Mouse (Mus musculus): ENCODE data around the gene Acsl6. TPM values are rescaled to one million over a fixed set of nuclear protein-coding genes. Genes with fewer than 3 reads are reported as not detected.
A peak's percentile ranks its signal among the peaks of the same experiment; 100 is the strongest.

Gene Acsl6
- 1.3 and 1.5 TPM in 2 replicates for polyA plus RNA-seq (2014; fragmentation: Nextera tagmentation; extraction: Ambion mirVana)

GRCm38 (mm10) chr11:54303728-54304470 is at the start of gene Acsl6:
Gene Acsl6 (plus strand): TSS chr11:54303798.
- under 1% methylated on average over 57 of the region's 59 CpGs for WGBS (ENCODE audit: insufficient replicate concordance)
- ATAC-seq (replicated peaks; ENCODE audit: insufficient number of reproducible peaks, low FRiP score, low TSS enrichment), result no peak

DNA sequence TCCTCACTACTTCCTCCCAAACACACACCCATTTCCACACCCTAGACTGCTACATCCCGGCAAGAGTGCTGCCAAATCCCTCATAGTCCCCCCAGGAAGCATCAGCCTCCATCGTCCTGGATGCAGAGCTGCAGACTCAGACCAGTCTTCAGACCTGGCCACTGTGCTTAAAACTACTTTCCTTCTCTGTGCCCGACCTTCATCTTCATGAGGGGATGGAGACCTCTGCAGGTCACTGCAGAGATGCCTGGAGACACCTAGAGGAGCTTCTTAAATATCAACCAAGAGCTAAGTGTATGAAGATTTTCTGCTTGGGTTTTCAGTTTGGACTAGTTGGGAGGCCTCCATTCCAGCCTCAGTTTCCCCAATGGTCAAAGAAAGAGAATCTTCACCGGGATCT is 49.5 kb upstream of the Acsl6 start:
- no peaks in the 10 kb centered on the region for H3K9me3 ChIP-seq (replicated peaks; ENCODE audit: control insufficient read depth, low read length)
- WGBS (ENCODE audit: insufficient replicate concordance), result 31% methylated on average over 4 of the region's 4 CpGs
- H3K9ac ChIP-seq (ENCODE audit: low read depth, low read length), result no peak overlapping the region
- no peaks in the 10 kb centered on the region; the same call in none of the 2 replicates for H3K4me1 ChIP-seq (ENCODE audit: control insufficient read depth, insufficient read depth, low read length)
- H3K4me3 ChIP-seq (ENCODE audit: low read depth, low read length), result no peak overlapping the region
- H3K27ac ChIP-seq (ENCODE audit: low read depth, low read length), result no peak overlapping the region
- no peak for ATAC-seq (replicated peaks; ENCODE audit: insufficient number of reproducible peaks, low FRiP score, low TSS enrichment)
- H3K4me2 ChIP-seq, result no peak overlapping the region
- no peaks in the 10 kb centered on the region for H3K36me3 ChIP-seq (ENCODE audit: control insufficient read depth, insufficient read depth, low read length)
- H3K27me3 ChIP-seq (ENCODE audit: control insufficient read depth, insufficient read depth, low read length), result peaks cover 4% of the 10 kb centered on the region; the same call in 1 of the 2 replicates

More at GRCm38 (mm10) chr11:54303728-54304470, at the start of gene Acsl6:
- Histone ChIP-seq H3K4me3 (ENCODE audit: low read depth, low read length) (peak within 1 kb of the TSS; percentile 64), H3K9ac (ENCODE audit: low read depth, low read length) (no peak within 1 kb of the TSS), H3K9me3 (replicated peaks; ENCODE audit: control insufficient read depth, low read length) (0 out of 2 replicates have a peak, but pooled peaks cover 2% of the 10 kb centered on the region), H3K36me3 (ENCODE audit: control insufficient read depth, insufficient read depth, low read length) (no peaks in the 10 kb centered on the region), H3K27me3 (ENCODE audit: control insufficient read depth, insufficient read depth, low read length) (peaks cover 26% of the 10 kb centered on the region), H3K4me2 (peak within 1 kb of the TSS; percentile 95), H3K4me1 (ENCODE audit: control insufficient read depth, insufficient read depth, low read length) (peaks cover 8% of the 10 kb centered on the region; the same call in 1 of the 2 replicates), H3K27ac (ENCODE audit: low read depth, low read length) (no peak within 1 kb of the TSS)

DNA sequence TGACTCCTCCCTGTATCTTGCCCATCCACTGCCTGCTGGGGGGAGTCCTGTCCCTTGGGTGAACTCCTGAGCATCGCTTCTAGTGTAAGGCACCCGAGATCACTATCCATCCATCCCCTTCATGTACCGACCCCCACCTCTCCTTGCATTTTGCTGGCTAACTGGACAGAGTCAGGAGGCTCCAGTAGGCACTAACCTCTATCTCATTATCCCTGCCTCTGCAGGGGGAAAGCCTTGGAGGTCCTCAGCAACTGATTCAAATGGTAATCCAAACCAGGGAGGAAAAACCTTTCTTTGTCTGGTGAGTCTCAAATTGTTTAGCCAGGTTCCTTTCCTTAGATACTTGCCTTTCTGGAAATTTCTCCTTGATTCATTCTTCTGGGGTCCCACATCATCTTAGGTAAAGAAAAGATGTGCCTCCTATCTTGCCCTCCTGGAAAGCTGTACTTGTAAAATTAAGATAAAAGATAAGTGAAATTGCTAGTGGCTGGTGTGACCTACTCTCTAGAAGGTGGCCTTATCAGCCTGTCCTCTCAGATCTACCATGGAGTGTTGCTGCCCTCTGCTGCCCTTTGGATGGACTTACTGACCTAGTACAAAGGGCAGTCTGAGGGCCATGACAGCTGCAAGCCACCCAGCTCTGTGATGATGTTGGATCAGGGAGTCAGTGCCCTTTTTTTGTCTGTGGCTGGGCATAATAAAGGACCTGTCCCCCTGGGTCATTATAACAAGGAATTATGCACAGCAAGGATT is 46.8 kb upstream of the Acsl6 start:
- Histone ChIP-seq H3K27me3 (ENCODE audit: control insufficient read depth, insufficient read depth, low read length) (peaks cover 4% of the 10 kb centered on the region; the same call in 1 of the 2 replicates), H3K4me1 (ENCODE audit: control insufficient read depth, insufficient read depth, low read length) (no peaks in the 10 kb centered on the region; the same call in 1 of the 2 replicates), H3K27ac (ENCODE audit: low read depth, low read length) (no peak overlapping the region), H3K36me3 (ENCODE audit: control insufficient read depth, insufficient read depth, low read length) (no peaks in the 10 kb centered on the region), H3K4me3 (ENCODE audit: low read depth, low read length) (no peak overlapping the region), H3K4me2 (no peak overlapping the region), H3K9ac (ENCODE audit: low read depth, low read length) (no peak overlapping the region), H3K9me3 (replicated peaks; ENCODE audit: control insufficient read depth, low read length) (no peaks in the 10 kb centered on the region)
- no peak for ATAC-seq (replicated peaks; ENCODE audit: insufficient number of reproducible peaks, low FRiP score, low TSS enrichment)
- 63% methylated on average over 3 of the region's 3 CpGs for WGBS (ENCODE audit: insufficient replicate concordance)

DNA sequence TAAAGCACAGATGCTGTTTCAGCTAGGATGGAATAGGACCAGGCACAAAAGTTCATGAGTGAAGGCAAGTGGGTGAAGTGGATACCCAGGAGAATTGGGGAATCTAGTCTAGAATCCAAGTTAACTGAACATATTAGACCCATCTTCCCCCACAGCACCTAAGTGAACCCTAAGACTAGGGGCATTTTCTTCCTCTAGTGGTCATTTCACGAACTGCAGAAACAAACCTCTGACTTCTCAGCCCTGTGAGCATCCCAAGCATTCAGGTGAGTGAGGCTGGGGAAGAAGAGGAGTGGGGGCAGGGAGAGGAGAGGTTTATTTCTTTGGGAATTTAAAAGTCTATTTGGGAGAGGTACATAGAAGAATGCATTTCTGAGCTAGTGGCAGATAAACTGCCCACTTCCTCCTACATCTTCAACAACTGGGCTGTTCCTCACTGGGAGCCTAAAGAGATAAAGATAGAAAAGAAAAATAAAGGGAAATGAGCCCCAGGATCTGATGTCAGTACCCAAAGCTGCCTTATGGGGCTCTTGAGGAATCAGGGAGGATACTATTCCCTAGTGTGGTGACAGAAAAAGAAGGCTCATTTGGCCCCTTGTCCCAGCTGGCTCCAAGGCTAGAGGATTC is 40.1 kb upstream of the Acsl6 start:
- Histone ChIP-seq H3K4me3 (ENCODE audit: low read depth, low read length) (no peak overlapping the region), H3K27ac (ENCODE audit: low read depth, low read length) (no peak overlapping the region), H3K9ac (ENCODE audit: low read depth, low read length) (no peak overlapping the region), H3K4me2 (no peak overlapping the region), H3K36me3 (ENCODE audit: control insufficient read depth, insufficient read depth, low read length) (no peaks in the 10 kb centered on the region), H3K9me3 (replicated peaks; ENCODE audit: control insufficient read depth, low read length) (no peaks in the 10 kb centered on the region), H3K4me1 (ENCODE audit: control insufficient read depth, insufficient read depth, low read length) (no peaks in the 10 kb centered on the region), H3K27me3 (ENCODE audit: control insufficient read depth, insufficient read depth, low read length) (no peaks in the 10 kb centered on the region)
- 23% methylated on average over 1 of the region's 1 CpGs for WGBS (ENCODE audit: insufficient replicate concordance)
- no peak for ATAC-seq (replicated peaks; ENCODE audit: insufficient number of reproducible peaks, low FRiP score, low TSS enrichment)

DNA sequence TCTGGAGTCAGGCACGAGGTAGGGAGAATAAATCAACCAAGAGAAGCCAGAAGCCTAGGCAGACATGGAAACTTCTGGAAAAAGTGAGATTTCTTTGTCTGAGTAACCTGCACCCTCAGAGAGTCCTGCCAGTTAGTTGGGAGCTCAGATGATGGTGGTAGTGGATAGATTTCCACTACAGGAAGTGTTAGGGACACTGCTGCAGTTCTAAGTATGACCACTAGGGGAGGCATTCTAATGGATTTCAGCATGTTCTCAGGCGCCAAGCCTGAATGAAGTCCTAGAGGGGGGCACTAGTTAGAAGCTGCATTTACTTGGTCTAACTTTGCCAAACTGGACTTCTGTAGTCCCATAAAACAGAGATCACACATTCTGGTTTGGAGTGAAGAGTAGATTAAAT is 39.1 kb upstream of the Acsl6 start:
- no peaks in the 10 kb centered on the region for H3K36me3 ChIP-seq (ENCODE audit: control insufficient read depth, insufficient read depth, low read length)
- no peak overlapping the region for H3K27ac ChIP-seq (ENCODE audit: low read depth, low read length)
- WGBS (ENCODE audit: insufficient replicate concordance), result 55% methylated on average over 2 of the region's 2 CpGs
- H3K9ac ChIP-seq (ENCODE audit: low read depth, low read length), result no peak overlapping the region
- H3K4me2 ChIP-seq, result no peak overlapping the region
- H3K4me3 ChIP-seq (ENCODE audit: low read depth, low read length), result no peak overlapping the region
- H3K9me3 ChIP-seq (replicated peaks; ENCODE audit: control insufficient read depth, low read length), result no peaks in the 10 kb centered on the region
- no peak for ATAC-seq (replicated peaks; ENCODE audit: insufficient number of reproducible peaks, low FRiP score, low TSS enrichment)
- no peaks in the 10 kb centered on the region for H3K4me1 ChIP-seq (ENCODE audit: control insufficient read depth, insufficient read depth, low read length)
- no peaks in the 10 kb centered on the region for H3K27me3 ChIP-seq (ENCODE audit: control insufficient read depth, insufficient read depth, low read length)

DNA sequence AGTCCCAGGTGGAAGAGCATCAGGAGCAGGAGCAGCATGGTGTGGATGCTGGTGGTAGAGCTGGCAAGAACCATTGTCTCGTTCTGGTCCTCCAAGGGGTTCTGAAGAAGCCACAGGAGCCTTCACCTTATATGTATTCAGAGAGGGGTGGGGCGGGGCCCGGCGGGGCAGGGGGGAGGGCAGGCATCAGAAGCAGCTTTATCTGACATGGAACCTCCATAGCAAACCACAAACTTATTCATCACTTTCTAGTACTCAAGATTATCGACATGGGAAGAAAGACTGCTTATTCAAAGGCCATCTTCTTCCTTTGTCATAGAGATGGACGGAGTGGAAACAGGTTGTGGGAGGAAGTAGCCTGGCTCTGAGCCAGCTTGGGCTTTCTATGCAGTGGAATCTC is 36.4 kb upstream of the Acsl6 start, which contains the start of gene Il3:
Gene Il3 (minus strand): TSS at position 101 of the 400 bp plus-strand sequence.
- H3K27ac ChIP-seq (ENCODE audit: low read depth, low read length), result no peak within 1 kb of the TSS; the same call in 1 of the 2 replicates
- H3K9ac ChIP-seq (ENCODE audit: low read depth, low read length), result no peak within 1 kb of the TSS
- no peak for ATAC-seq (replicated peaks; ENCODE audit: insufficient number of reproducible peaks, low FRiP score, low TSS enrichment)
- no peaks in the 10 kb centered on the region for H3K4me1 ChIP-seq (ENCODE audit: control insufficient read depth, insufficient read depth, low read length)
- no peaks in the 10 kb centered on the region for H3K36me3 ChIP-seq (ENCODE audit: control insufficient read depth, insufficient read depth, low read length)
- H3K9me3 ChIP-seq (replicated peaks; ENCODE audit: control insufficient read depth, low read length), result no peaks in the 10 kb centered on the region
- no peak within 1 kb of the TSS for H3K4me2 ChIP-seq
- WGBS (ENCODE audit: insufficient replicate concordance), result 77% methylated on average over 6 of the region's 6 CpGs
- no peak within 1 kb of the TSS for H3K4me3 ChIP-seq (ENCODE audit: low read depth, low read length)
- no peaks in the 10 kb centered on the region for H3K27me3 ChIP-seq (ENCODE audit: control insufficient read depth, insufficient read depth, low read length)

DNA sequence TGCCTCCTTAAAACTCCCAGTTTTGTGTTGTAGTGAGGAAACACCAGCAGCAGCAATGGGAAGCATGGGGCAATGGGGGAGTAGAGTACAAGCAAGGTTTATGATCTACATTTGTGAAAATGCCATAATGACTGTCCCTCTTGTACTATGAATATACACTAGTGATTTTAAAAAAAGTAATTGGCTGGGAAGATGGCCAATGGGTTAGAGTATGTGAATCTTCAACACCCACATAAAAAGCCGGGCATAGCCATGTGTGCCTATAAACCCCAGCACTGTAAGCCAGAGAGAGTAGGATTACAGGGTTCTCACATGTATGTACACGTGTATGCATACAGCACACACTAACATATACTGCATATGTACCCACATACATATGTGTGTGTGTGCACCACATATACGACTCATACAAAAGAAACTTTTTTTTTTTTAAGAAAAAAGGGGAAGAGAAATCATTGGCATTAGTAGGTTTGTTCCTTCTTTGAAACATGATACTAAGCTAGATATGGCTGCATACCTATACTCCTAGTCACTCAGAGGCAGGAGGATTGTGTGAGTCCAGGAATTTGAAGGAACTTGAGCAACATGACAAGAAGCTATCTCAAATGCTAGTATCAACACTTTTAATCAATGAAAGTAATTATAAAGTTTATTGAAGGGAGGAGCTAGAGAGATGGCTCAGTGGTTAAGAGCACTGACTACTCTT is 34.3 kb upstream of the Acsl6 start:
- no peaks in the 10 kb centered on the region for H3K4me1 ChIP-seq (ENCODE audit: control insufficient read depth, insufficient read depth, low read length)
- H3K4me3 ChIP-seq (ENCODE audit: low read depth, low read length), result no peak overlapping the region
- H3K27ac ChIP-seq (ENCODE audit: low read depth, low read length), result no peak overlapping the region
- no peaks in the 10 kb centered on the region for H3K27me3 ChIP-seq (ENCODE audit: control insufficient read depth, insufficient read depth, low read length)
- no peak overlapping the region for H3K4me2 ChIP-seq
- no peak for ATAC-seq (replicated peaks; ENCODE audit: insufficient number of reproducible peaks, low FRiP score, low TSS enrichment)
- H3K9ac ChIP-seq (ENCODE audit: low read depth, low read length), result no peak overlapping the region
- 74% methylated on average over 3 of the region's 3 CpGs for WGBS (ENCODE audit: insufficient replicate concordance)
- H3K36me3 ChIP-seq (ENCODE audit: control insufficient read depth, insufficient read depth, low read length), result no peaks in the 10 kb centered on the region
- H3K9me3 ChIP-seq (replicated peaks; ENCODE audit: control insufficient read depth, low read length), result no peaks in the 10 kb centered on the region

GRCm38 (mm10) chr11:54271437-54271949 is 32.1 kb upstream of the Acsl6 start:
- H3K27me3 ChIP-seq (ENCODE audit: control insufficient read depth, insufficient read depth, low read length), result no peaks in the 10 kb centered on the region
- H3K27ac ChIP-seq (ENCODE audit: low read depth, low read length), result no peak overlapping the region
- no peaks in the 10 kb centered on the region for H3K36me3 ChIP-seq (ENCODE audit: control insufficient read depth, insufficient read depth, low read length)
- no peak overlapping the region for H3K4me2 ChIP-seq
- no peak overlapping the region for H3K9ac ChIP-seq (ENCODE audit: low read depth, low read length)
- H3K4me1 ChIP-seq (ENCODE audit: control insufficient read depth, insufficient read depth, low read length), result no peaks in the 10 kb centered on the region
- no peak overlapping the region for H3K4me3 ChIP-seq (ENCODE audit: low read depth, low read length)
- H3K9me3 ChIP-seq (replicated peaks; ENCODE audit: control insufficient read depth, low read length), result no peaks in the 10 kb centered on the region
- 58% methylated on average over 5 of the region's 5 CpGs for WGBS (ENCODE audit: insufficient replicate concordance)
- ATAC-seq (replicated peaks; ENCODE audit: insufficient number of reproducible peaks, low FRiP score, low TSS enrichment), result no peak
